In the genomic region with DNA sequence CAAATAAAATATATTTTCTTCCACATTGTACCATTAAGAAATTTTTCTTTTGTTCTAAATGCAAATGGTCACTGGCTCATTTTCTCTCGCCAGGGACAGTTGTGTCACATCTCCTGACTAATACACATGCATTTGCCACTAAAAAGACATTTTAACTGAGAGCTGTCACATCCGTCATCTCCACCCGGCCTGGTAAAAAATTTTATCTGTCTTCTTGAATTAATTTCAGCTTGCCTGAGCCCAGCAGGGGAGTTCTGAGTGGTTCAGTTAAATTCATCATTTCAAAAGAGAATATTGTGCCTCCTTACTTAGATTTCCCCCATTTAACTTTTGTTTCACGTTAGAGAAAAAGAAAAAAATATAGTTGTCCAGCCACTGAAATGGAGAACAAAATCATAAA, we compare ENCODE assay signal across 21 mouse cellular contexts.
A peak's percentile ranks its signal among the peaks of the same experiment; 100 is the strongest.
DNase-seq lines count a peak whose midpoint lies in the region; ATAC-seq and TF ChIP-seq lines count a peak whose summit lies in the region.
"Had no signal": no experiment of that assay in that cellular context is flagged by ENCODE, and none has a peak within 500 bp of the region (broad histone marks: within the 10 kb centered on the region; RNA-seq: fewer than 3 reads in every experiment).

No protein-coding gene starts in this region.

- no peak overlapping the region for H3K4me3 ChIP-seq in hindbrain, postnatal 0 days (ENCODE audit: low read length)
- no peak overlapping the region for H3K4me3 ChIP-seq in hindbrain, embryonic 13.5 days
- H3K4me3 ChIP-seq: embryonic facial prominence, embryonic 15.5 days; erythroblast, embryonic 14.5 days; forebrain, embryonic 10.5 days; heart, embryonic 10.5 days; hindbrain, embryonic 12.5 days; intestine, embryonic 15.5 days had no signal

- no peak for TF ChIP-seq CTCF in hindbrain, postnatal 0 days (IDR thresholded peaks at IDR 0.05; ENCODE audit: low read depth)
- no peak for TF ChIP-seq CTCF in brain, embryonic 14.5 days (IDR thresholded peaks at IDR 0.05; ENCODE audit: borderline replicate concordance, extremely low read depth, insufficient read depth, insufficient read length)

- H3K27me3 ChIP-seq in hindbrain, postnatal 0 days (ENCODE audit: insufficient read depth, low read length) = no peaks in the 10 kb centered on the region
- no peaks in the 10 kb centered on the region for H3K27me3 ChIP-seq in hindbrain, embryonic 13.5 days
- H3K27me3 ChIP-seq: embryonic facial prominence, embryonic 15.5 days; hindbrain, embryonic 12.5 days; intestine, embryonic 15.5 days had no signal

- H3K4me1 ChIP-seq in hindbrain, postnatal 0 days (ENCODE audit: insufficient read depth, low read length) = no peaks in the 10 kb centered on the region
- H3K4me1 ChIP-seq in hindbrain, embryonic 13.5 days (replicated peaks) = peaks cover 15% of the 10 kb centered on the region
- H3K4me1 ChIP-seq: embryonic facial prominence, embryonic 15.5 days; heart, embryonic 10.5 days; intestine, embryonic 15.5 days had no signal

- no peak overlapping the region for H3K9ac ChIP-seq in hindbrain, postnatal 0 days (replicated peaks; ENCODE audit: low read length)
- no peak overlapping the region for H3K9ac ChIP-seq in hindbrain, embryonic 13.5 days
- H3K9ac ChIP-seq: embryonic facial prominence, embryonic 15.5 days; hindbrain, embryonic 12.5 days; intestine, embryonic 15.5 days had no signal

- peak; percentile 6 to 33 for DNase-seq in cerebellum, postnatal 36 days
- DNase-seq in cerebellum, adult 9-10 months = no peak
- DNase-seq in hindbrain, postnatal 0 days (ENCODE audit: low spot score) = peak; percentile 65
- peak; percentile 85 for DNase-seq in Muller cell, postnatal 12 days (ENCODE audit: inconsistent ontology term)
- peak; percentile 54 for DNase-seq in brain, embryonic 14.5 days (ENCODE audit: low read depth)
- DNase-seq in adrenal gland, adult 8-10 months = no peak
- DNase-seq: adrenal gland, postnatal 14 days; cerebellum, adult 8-10 months; gastrocnemius, postnatal 10 days; heart, adult 18-20 months; heart, postnatal 10 days; heart, postnatal 4 days; kidney, adult 18-20 months had no signal

- no peaks in the 10 kb centered on the region for H3K36me3 ChIP-seq in hindbrain, postnatal 0 days (ENCODE audit: insufficient read depth, low read length)
- H3K36me3 ChIP-seq in hindbrain, embryonic 13.5 days = no peaks in the 10 kb centered on the region
- H3K36me3 ChIP-seq: embryonic facial prominence, embryonic 15.5 days; forebrain, embryonic 10.5 days; heart, embryonic 10.5 days; hindbrain, embryonic 12.5 days; intestine, embryonic 15.5 days had no signal

- TF ChIP-seq POLR2A in brain, embryonic 14.5 days (IDR thresholded peaks at IDR 0.05; ENCODE audit: borderline replicate concordance, extremely low read depth, insufficient read depth, insufficient read length, poor library complexity, severe bottlenecking) = no peak

- H3K9me3 ChIP-seq in hindbrain, postnatal 0 days (ENCODE audit: low read length) = no peaks in the 10 kb centered on the region
- no peaks in the 10 kb centered on the region for H3K9me3 ChIP-seq in hindbrain, embryonic 13.5 days
- H3K9me3 ChIP-seq: embryonic facial prominence, embryonic 15.5 days; forebrain, embryonic 10.5 days; heart, embryonic 10.5 days; hindbrain, embryonic 12.5 days; intestine, embryonic 15.5 days had no signal

- no peak overlapping the region for H3K4me2 ChIP-seq in hindbrain, postnatal 0 days (ENCODE audit: low read depth, low read length)
- H3K4me2 ChIP-seq in hindbrain, embryonic 13.5 days = no peak overlapping the region
- H3K4me2 ChIP-seq: embryonic facial prominence, embryonic 15.5 days; hindbrain, embryonic 12.5 days; intestine, embryonic 15.5 days had no signal

- WGBS in hindbrain, postnatal 0 days = 29% methylated on average over 4 of the region's 4 CpGs
- 28% methylated on average over 4 of the region's 4 CpGs for WGBS in hindbrain, embryonic 13.5 days

- no peak for ATAC-seq in hindbrain, postnatal 0 days
- no peak for ATAC-seq in hindbrain, embryonic 13.5 days (ENCODE audit: low FRiP score)
- ATAC-seq in frontal cortex, adult (ENCODE audit: low TSS enrichment) = no peak
- ATAC-seq: intestine, embryonic 15.5 days had no signal

- H3K27ac ChIP-seq in hindbrain, postnatal 0 days = no peak overlapping the region
- no peak overlapping the region for H3K27ac ChIP-seq in hindbrain, embryonic 13.5 days
- H3K27ac ChIP-seq: embryonic facial prominence, embryonic 15.5 days; forebrain, embryonic 10.5 days; heart, embryonic 10.5 days; hindbrain, embryonic 12.5 days; intestine, embryonic 15.5 days had no signal

Comparison
In these comparisons a context has a peak if more than half of its experiments do, and no peak if none do; other contexts are left out.
1. DNase-seq: peak in cerebellum, postnatal 36 days (2 of 2), hindbrain, postnatal 0 days (single experiment), Muller cell, postnatal 12 days (single experiment) and brain, embryonic 14.5 days (single experiment); none in cerebellum, adult 9-10 months (single experiment) and adrenal gland, adult 8-10 months (single experiment).